Mouse (Mus musculus): Measurements from ENCODE around the gene 4931440F15Rik.

- TF ChIP-seq POLR2A (IDR thresholded peaks at IDR 0.05; ENCODE audit: low read depth, low read length) (no peak), CTCF (IDR thresholded peaks at IDR 0.05; ENCODE audit: extremely low read depth, insufficient read length, insufficient replicate concordance, low read depth, low read length) (no peak)
These were observed 11.6 kb upstream of the 4931440F15Rik start for GRCm38 (mm10) chr11:29837066-29837465.
